Mouse (Mus musculus): ENCODE measurements around the gene Zdhhc5. TPM values are rescaled to one million over a fixed set of nuclear protein-coding genes. Genes with fewer than 3 reads are reported as not detected.

Gene Zdhhc5
- 24.2 and 28.2 TPM in 2 replicates for polyA plus RNA-seq (2015; fragmentation: Nextera tagmentation; extraction: Ambion mirVana)

DNA sequence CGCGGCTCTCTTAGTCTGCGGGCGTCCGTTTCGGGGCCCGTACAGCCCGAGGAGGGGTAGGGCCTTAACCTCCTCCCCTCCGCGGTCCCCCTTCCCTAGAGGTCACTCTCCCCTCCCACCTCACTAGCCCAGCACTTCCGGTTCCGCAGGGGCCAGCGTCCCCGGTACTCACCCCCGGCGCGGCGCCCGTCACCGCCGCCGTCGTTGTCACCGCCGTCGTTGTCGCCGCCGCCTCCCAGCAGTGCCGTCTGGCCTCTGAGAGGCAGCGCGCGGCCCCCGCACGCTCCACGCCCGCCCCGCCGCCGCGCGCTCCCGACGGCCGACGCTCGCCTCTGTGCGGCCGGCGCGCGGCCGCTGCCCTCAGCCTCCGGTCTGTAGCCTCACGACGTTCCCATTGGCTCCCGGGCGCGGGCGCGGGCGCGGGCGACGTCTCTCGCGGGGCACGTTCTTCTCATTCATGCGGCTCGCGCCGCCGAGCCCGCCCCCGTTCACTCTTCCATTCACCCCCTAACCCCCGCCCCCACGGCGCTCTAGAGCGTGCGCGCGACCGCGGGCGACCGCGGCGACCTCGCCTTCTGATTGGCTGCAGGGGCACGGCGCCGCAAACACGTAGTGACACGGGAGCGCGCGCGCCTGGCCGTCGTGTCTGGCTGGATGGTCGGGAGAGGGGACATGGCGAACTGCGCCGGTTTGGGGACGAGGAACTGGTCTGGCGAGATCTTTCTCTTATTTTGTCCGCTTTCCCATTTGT is at the start of gene Zdhhc5:
TSS of gene Zdhhc5 (minus strand) at position 370 of the 751 bp plus-strand sequence.
- no peaks in the 10 kb centered on the region for H3K27me3 ChIP-seq (ENCODE audit: control insufficient read depth, insufficient read depth, low read depth, low read length)

DNA sequence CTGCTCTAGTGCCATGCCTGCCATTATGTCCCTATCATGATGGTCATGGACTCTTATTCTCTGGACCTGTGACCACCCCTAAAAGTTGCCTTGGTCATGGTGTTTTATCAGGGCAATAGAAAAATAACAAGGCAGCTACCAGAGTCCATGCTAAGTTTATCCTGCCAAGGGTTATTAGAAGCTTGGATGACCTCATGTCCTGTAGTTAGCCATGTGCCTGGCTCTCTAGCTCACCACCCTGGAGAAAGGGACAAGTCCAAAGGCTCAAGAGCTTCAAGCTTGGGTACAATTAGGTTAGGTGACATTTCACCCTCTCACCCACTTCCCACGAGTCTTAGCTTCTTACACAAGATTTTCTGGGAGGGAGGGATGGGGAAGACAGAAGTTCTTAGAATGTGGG is 47.8 kb upstream of the Zdhhc5 start:
- ATAC-seq (ENCODE audit: low read depth) = no peak
- Histone ChIP-seq H3K4me1 (replicated peaks; ENCODE audit: control insufficient read depth, insufficient read depth, low read length) (no peaks in the 10 kb centered on the region), H3K27me3 (ENCODE audit: control insufficient read depth, insufficient read depth, low read depth, low read length) (no peaks in the 10 kb centered on the region), H3K36me3 (ENCODE audit: control insufficient read depth, insufficient read depth, low read length) (peaks cover 3% of the 10 kb centered on the region; the same call in 1 of the 2 replicates), H3K4me3 (ENCODE audit: low read length) (no peak overlapping the region), H3K4me2 (ENCODE audit: low read depth, low read length) (no peak overlapping the region), H3K9me3 (ENCODE audit: control insufficient read depth, low read length) (no peaks in the 10 kb centered on the region), H3K9ac (ENCODE audit: low read length) (no peak overlapping the region), H3K27ac (ENCODE audit: low read length) (no peak overlapping the region)
- WGBS = 26% methylated on average over 1 of the region's 1 CpGs

More for the DNA sequence above, at the start of gene Zdhhc5:
- Histone ChIP-seq H3K4me3 (ENCODE audit: low read length) (peak within 1 kb of the TSS; percentile 80), H3K27ac (ENCODE audit: low read length) (peak within 1 kb of the TSS; percentile 98), H3K4me1 (replicated peaks; ENCODE audit: control insufficient read depth, insufficient read depth, low read length) (peaks cover 10% of the 10 kb centered on the region), H3K36me3 (ENCODE audit: control insufficient read depth, insufficient read depth, low read length) (peaks cover 8% of the 10 kb centered on the region), H3K4me2 (ENCODE audit: low read depth, low read length) (peak within 1 kb of the TSS; percentile 87), H3K9ac (ENCODE audit: low read length) (peak within 1 kb of the TSS; percentile 91), H3K9me3 (ENCODE audit: control insufficient read depth, low read length) (no peaks in the 10 kb centered on the region)
- WGBS = under 1% methylated on average over 64 of the region's 107 CpGs
- peak; percentile 94 for ATAC-seq (ENCODE audit: low read depth)

DNA sequence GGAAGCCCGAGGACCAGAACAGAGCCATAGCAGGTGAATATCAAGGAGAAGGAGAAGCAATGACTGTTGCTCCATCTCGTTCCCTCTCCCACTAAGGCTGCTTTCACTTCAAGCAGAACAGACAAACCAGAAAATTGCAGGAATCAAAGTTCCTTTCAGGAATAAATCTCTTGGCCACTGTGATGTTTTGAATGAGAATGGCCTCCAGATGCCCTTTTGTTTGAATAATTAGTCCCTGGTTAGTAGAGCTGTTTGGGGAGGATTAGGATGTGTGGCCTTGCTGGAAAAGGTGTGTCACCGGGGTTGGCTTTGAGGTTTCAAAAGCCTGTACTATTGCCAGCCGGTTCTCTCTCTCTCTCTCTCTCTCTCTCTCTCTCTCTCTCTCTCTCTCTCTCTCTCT is 47.3 kb upstream of the Zdhhc5 start:
- 60% methylated on average over 4 of the region's 4 CpGs for WGBS
- no peak overlapping the region for H3K9ac ChIP-seq (ENCODE audit: low read length)
- no peak overlapping the region for H3K27ac ChIP-seq (ENCODE audit: low read length)
- no peak for ATAC-seq (ENCODE audit: low read depth)
- no peak overlapping the region for H3K4me3 ChIP-seq (ENCODE audit: low read length)
- H3K4me1 ChIP-seq (replicated peaks; ENCODE audit: control insufficient read depth, insufficient read depth, low read length) = no peaks in the 10 kb centered on the region
- peaks cover 2% of the 10 kb centered on the region; the same call in 1 of the 2 replicates for H3K36me3 ChIP-seq (ENCODE audit: control insufficient read depth, insufficient read depth, low read length)
- no peaks in the 10 kb centered on the region for H3K27me3 ChIP-seq (ENCODE audit: control insufficient read depth, insufficient read depth, low read depth, low read length)
- H3K4me2 ChIP-seq (ENCODE audit: low read depth, low read length) = no peak overlapping the region
- H3K9me3 ChIP-seq (ENCODE audit: control insufficient read depth, low read length) = no peaks in the 10 kb centered on the region

DNA sequence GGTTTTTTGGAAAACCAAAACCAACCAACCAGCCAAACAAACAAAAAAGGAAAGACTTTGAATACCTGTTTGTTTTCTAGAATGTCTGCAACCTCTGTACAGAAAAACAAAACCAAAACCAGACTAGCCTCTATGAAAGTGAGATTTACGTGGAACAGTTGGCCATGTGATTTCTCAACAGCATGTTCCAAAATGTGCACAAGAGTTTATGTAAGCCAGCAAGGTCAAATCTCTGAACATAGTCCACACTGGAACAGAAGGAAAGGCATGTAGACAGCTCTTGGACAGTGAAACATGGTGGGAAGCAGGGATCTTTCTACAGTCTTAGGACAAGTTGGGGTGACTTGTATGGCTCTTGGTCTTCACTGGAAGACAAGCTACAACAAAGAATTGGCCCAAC is 46.9 kb upstream of the Zdhhc5 start:
- 77% methylated on average over 1 of the region's 1 CpGs for WGBS

DNA sequence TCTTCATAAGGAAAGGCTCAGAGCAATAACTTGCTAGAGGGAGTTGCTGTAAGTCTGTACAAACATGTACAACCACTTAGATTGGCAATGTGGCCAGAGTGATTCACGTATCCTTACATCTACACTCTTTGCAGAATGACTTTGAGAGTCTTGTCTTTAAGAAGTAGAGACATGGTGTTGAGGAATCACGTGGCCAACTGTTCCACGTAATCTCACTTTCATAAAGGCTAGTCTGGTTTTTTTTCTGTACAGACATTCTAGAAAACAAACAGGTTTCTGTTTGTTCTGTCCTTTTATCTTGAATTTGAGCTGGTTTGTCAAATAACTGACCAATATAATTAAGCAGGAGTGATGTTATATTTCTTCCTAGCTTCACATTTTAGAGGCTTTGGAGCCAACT is 46.3 kb upstream of the Zdhhc5 start:
- no peak overlapping the region for H3K27ac ChIP-seq (ENCODE audit: low read length)
- no peak overlapping the region for H3K9ac ChIP-seq (ENCODE audit: low read length)
- 63% methylated on average over 3 of the region's 3 CpGs for WGBS
- no peak for ATAC-seq (ENCODE audit: low read depth)
- no peaks in the 10 kb centered on the region for H3K9me3 ChIP-seq (ENCODE audit: control insufficient read depth, low read length)
- no peak overlapping the region for H3K4me2 ChIP-seq (ENCODE audit: low read depth, low read length)
- no peaks in the 10 kb centered on the region for H3K36me3 ChIP-seq (ENCODE audit: control insufficient read depth, insufficient read depth, low read length)
- no peaks in the 10 kb centered on the region for H3K4me1 ChIP-seq (replicated peaks; ENCODE audit: control insufficient read depth, insufficient read depth, low read length)
- no peak overlapping the region for H3K4me3 ChIP-seq (ENCODE audit: low read length)
- no peaks in the 10 kb centered on the region for H3K27me3 ChIP-seq (ENCODE audit: control insufficient read depth, insufficient read depth, low read depth, low read length)

More for the DNA sequence above, 46.9 kb upstream of the Zdhhc5 start:
- ATAC-seq (ENCODE audit: low read depth) = no peak
- no peaks in the 10 kb centered on the region for H3K9me3 ChIP-seq (ENCODE audit: control insufficient read depth, low read length)
- H3K4me1 ChIP-seq (replicated peaks; ENCODE audit: control insufficient read depth, insufficient read depth, low read length) = no peaks in the 10 kb centered on the region
- H3K4me3 ChIP-seq (ENCODE audit: low read length) = no peak overlapping the region
- no peak overlapping the region for H3K27ac ChIP-seq (ENCODE audit: low read length)
- H3K4me2 ChIP-seq (ENCODE audit: low read depth, low read length) = no peak overlapping the region
- no peaks in the 10 kb centered on the region for H3K27me3 ChIP-seq (ENCODE audit: control insufficient read depth, insufficient read depth, low read depth, low read length)
- H3K36me3 ChIP-seq (ENCODE audit: control insufficient read depth, insufficient read depth, low read length) = no peaks in the 10 kb centered on the region
- no peak overlapping the region for H3K9ac ChIP-seq (ENCODE audit: low read length)

DNA sequence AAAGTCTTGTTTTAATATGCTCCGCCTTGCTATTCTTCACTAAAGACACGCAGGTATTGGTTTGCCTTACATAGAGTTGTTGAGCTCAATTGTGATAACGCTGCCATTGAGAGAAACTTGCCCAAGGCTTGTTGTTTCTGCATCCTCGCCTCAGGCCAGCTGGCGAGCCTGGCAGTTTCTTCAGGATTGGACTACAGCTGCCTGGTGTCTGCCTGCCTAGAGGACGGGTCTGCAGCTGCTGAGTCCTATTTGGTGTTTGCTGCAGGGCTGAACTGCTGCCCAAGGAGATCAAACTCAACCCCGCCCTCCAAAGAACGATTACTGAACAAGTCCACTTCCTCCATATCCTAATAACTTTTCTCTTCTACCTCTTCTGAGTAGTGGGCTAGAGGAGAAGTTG is 45.8 kb upstream of the Zdhhc5 start:
- Histone ChIP-seq H3K9ac (ENCODE audit: low read length) (no peak overlapping the region), H3K4me2 (ENCODE audit: low read depth, low read length) (no peak overlapping the region), H3K4me3 (ENCODE audit: low read length) (no peak overlapping the region), H3K4me1 (replicated peaks; ENCODE audit: control insufficient read depth, insufficient read depth, low read length) (no peaks in the 10 kb centered on the region), H3K27me3 (ENCODE audit: control insufficient read depth, insufficient read depth, low read depth, low read length) (no peaks in the 10 kb centered on the region), H3K36me3 (ENCODE audit: control insufficient read depth, insufficient read depth, low read length) (no peaks in the 10 kb centered on the region), H3K27ac (ENCODE audit: low read length) (no peak overlapping the region), H3K9me3 (ENCODE audit: control insufficient read depth, low read length) (no peaks in the 10 kb centered on the region)
- no peak for ATAC-seq (ENCODE audit: low read depth)
- WGBS = 66% methylated on average over 8 of the region's 8 CpGs

DNA sequence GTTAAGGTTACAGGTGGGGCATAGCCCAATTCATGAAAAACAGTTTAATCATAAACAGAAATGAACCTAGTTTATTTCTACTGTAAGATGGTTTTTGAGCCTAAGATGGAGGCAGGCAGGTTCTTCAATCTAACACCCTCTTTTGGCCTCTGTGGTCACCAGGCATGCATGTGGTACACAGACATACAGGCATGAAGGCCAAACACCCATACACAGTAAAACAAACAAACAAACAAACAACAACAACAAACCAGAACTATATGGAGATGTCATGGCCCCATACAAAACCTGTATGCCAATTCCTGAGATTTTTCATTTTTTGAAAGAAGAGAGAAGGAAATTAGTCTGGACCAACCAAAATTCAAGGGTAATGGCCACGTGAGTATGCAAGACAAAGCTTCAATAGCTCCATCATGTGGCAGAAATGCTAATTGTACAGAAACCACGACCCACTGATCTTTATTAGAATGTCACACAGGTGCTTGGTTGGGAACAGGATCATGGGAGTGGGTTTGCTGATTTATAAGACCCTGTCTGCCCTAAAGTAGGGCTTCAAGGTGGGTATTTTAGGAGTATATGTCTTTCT is 43.7 kb upstream of the Zdhhc5 start:
- no peaks in the 10 kb centered on the region for H3K36me3 ChIP-seq (ENCODE audit: control insufficient read depth, insufficient read depth, low read length)
- 0% methylated on average over 2 of the region's 2 CpGs for WGBS
- H3K27ac ChIP-seq (ENCODE audit: low read length) = no peak overlapping the region
- no peak overlapping the region for H3K9ac ChIP-seq (ENCODE audit: low read length)
- no peaks in the 10 kb centered on the region for H3K9me3 ChIP-seq (ENCODE audit: control insufficient read depth, low read length)
- H3K4me1 ChIP-seq (replicated peaks; ENCODE audit: control insufficient read depth, insufficient read depth, low read length) = no peaks in the 10 kb centered on the region
- no peaks in the 10 kb centered on the region for H3K27me3 ChIP-seq (ENCODE audit: control insufficient read depth, insufficient read depth, low read depth, low read length)
- no peak overlapping the region for H3K4me2 ChIP-seq (ENCODE audit: low read depth, low read length)
- ATAC-seq (ENCODE audit: low read depth) = peak; percentile 64; the same call in 1 of the 2 replicates
- no peak overlapping the region for H3K4me3 ChIP-seq (ENCODE audit: low read length)

DNA sequence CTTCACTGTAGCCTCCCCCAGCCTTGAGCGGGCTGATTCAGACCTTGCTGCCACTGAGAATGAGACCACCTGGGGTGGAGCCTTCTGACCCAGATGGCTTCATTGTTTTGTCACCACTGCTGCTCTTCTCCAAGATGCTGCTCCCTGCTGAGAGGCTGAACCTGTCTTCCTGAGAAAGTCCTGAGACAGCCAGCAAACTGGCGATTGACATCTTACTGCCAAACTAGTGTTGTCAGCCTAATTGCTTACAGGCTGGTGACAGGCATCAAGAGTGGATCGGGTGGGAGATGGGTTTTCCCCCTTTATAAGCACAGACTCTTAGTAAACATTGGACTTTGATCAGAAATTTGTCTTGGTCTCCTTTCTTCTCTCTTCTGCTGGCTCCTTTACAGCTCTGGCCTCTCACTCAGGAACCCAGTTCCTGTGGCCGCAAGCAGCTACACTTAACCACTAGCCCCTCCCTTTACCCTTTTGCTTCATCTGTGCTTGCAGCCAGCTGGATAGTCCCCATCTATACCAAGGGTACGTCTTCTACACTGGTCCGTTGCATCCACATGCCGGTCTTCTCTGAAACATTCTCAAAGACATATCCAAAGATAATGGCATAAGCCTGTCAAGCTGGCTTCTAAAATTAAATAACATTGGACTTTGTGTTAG is 42.2 kb upstream of the Zdhhc5 start:
- H3K9ac ChIP-seq (ENCODE audit: low read length) = no peak overlapping the region
- no peak overlapping the region for H3K4me3 ChIP-seq (ENCODE audit: low read length)
- H3K4me2 ChIP-seq (ENCODE audit: low read depth, low read length) = no peak overlapping the region
- H3K27ac ChIP-seq (ENCODE audit: low read length) = no peak overlapping the region
- H3K4me1 ChIP-seq (replicated peaks; ENCODE audit: control insufficient read depth, insufficient read depth, low read length) = no peaks in the 10 kb centered on the region
- no peak for ATAC-seq (ENCODE audit: low read depth)
- H3K36me3 ChIP-seq (ENCODE audit: control insufficient read depth, insufficient read depth, low read length) = no peaks in the 10 kb centered on the region
- no peaks in the 10 kb centered on the region for H3K9me3 ChIP-seq (ENCODE audit: control insufficient read depth, low read length)
- WGBS = 58% methylated on average over 7 of the region's 7 CpGs
- no peaks in the 10 kb centered on the region for H3K27me3 ChIP-seq (ENCODE audit: control insufficient read depth, insufficient read depth, low read depth, low read length)

DNA sequence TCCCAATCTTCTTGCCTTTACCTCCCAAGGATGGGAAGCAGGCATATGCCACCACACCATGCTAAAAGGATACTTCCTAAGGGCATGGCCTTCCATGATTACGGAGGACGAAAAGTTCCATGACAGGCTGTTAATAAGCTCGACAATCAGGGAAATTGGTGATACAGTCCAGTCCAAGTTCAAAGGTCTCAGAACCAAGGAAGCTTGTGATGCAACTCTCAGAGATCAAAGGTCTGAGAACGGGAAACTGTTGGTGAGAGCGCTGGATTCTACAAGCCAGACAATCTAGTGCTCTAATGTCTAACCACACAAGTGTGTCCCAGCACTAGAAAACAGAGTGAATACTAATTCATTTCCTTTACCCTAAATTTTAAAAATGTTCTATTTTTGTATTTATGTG is 41.3 kb upstream of the Zdhhc5 start:
- WGBS = 69% methylated on average over 5 of the region's 5 CpGs
- H3K4me1 ChIP-seq (replicated peaks; ENCODE audit: control insufficient read depth, insufficient read depth, low read length) = no peaks in the 10 kb centered on the region

More for the DNA sequence above, 41.3 kb upstream of the Zdhhc5 start:
- H3K4me2 ChIP-seq (ENCODE audit: low read depth, low read length) = no peak overlapping the region
- no peaks in the 10 kb centered on the region for H3K27me3 ChIP-seq (ENCODE audit: control insufficient read depth, insufficient read depth, low read depth, low read length)
- no peaks in the 10 kb centered on the region for H3K36me3 ChIP-seq (ENCODE audit: control insufficient read depth, insufficient read depth, low read length)
- no peak overlapping the region for H3K4me3 ChIP-seq (ENCODE audit: low read length)
- no peak overlapping the region for H3K9ac ChIP-seq (ENCODE audit: low read length)
- ATAC-seq (ENCODE audit: low read depth) = no peak
- H3K9me3 ChIP-seq (ENCODE audit: control insufficient read depth, low read length) = no peaks in the 10 kb centered on the region
- H3K27ac ChIP-seq (ENCODE audit: low read length) = no peak overlapping the region

Data from lung, embryonic 16.5 days (tissue).